Mouse (Mus musculus) intestine, embryonic 16.5 days (tissue): ENCODE data around the gene Papolb. TPM values are rescaled to one million over a fixed set of nuclear protein-coding genes. Genes with fewer than 3 reads are reported as not detected.
A peak's percentile ranks its signal among the peaks of the same experiment; 100 is the strongest.

Experiments used
- ATAC-seq: fragments of 200-750 bp; cut with Nextera tagmentation; 2 replicates; pipeline ENCODE4 v1.8.0; 2017; ENCODE audit warnings: moderate TSS enrichment, moderate library complexity
- H3K27ac ChIP-seq: fragments of 300-500 bp; sonication (generic); 2 replicates; pipeline ENCODE4 v1.5.1; 2014; ENCODE audit warnings: mild to moderate bottlenecking, low read length
- H3K27me3 ChIP-seq: fragments of 300-500 bp; sonication (generic); replicated peaks from 2 replicates; pipeline ENCODE4 v1.6.1; 2014; ENCODE audit warnings: low read length, control low read depth, mixed read lengths; ENCODE audit not compliant: control insufficient read depth, insufficient read depth
- H3K36me3 ChIP-seq: fragments of 300-500 bp; sonication (generic); 2 replicates; pipeline ENCODE4 v1.6.1; 2014; ENCODE audit warnings: low read length, control low read depth; ENCODE audit not compliant: control insufficient read depth, insufficient read depth
- H3K4me1 ChIP-seq: fragments of 300-500 bp; sonication (generic); 2 replicates; pipeline ENCODE4 v1.6.1; 2014; ENCODE audit warnings: low read length, control low read depth, mixed read lengths; ENCODE audit not compliant: control insufficient read depth, insufficient read depth
- H3K4me2 ChIP-seq: fragments of 300-500 bp; sonication (generic); 2 replicates; pipeline ENCODE4 v1.6.1; 2014; ENCODE audit warnings: low read depth, low read length, control low read depth
- H3K4me3 ChIP-seq: fragments of 300-500 bp; sonication (generic); 2 replicates; pipeline ENCODE4 v1.5.1; 2014; ENCODE audit warnings: mild to moderate bottlenecking, low read length
- H3K9ac ChIP-seq: fragments of 300-500 bp; sonication (generic); 2 replicates; pipeline ENCODE4 v1.6.1; 2014; ENCODE audit warnings: low read depth, low read length
- H3K9me3 ChIP-seq: fragments of 300-500 bp; sonication (generic); 2 replicates; pipeline ENCODE4 v1.6.1; 2016; ENCODE audit warnings: low read length, control low read depth; ENCODE audit not compliant: control insufficient read depth
- WGBS: fragments of 180-500 bp; shearing (Covaris S2); extraction: QIAGEN DNeasy Blood & Tissue Kit; methylation state at CpG from one replicate; pipeline ENCODE4 v1.1.7; 2014; 5-methylcytosine and 5-hydroxymethylcytosine counted together
- polyA plus RNA-seq: library from polyadenylated mRNA; unstranded; fragments of >200 nt; fragmentation: Nextera tagmentation; extraction: Ambion mirVana; gene quantifications from 2 replicates; pipeline ENCODE4 v1.2.1, GENCODE M21; 2015

The Papolb gene
- polyA plus RNA-seq = 0.05 TPM in 1 of 2 replicates, not detected in the other

GRCm38 (mm10) chr5:142529915-142530314 lies at the start of gene Papolb:
Gene Papolb (minus strand): TSS chr5:142530076.
- Histone ChIP-seq H3K27me3 (peaks cover 12% of the 10 kb centered on the region; the same call in 1 of the 2 replicates), H3K9me3 (0 out of 2 replicates have a peak, but pooled peaks cover 8% of the 10 kb centered on the region), H3K4me3 (no peak within 1 kb of the TSS; the same call in 1 of the 2 replicates), H3K4me2 (peak within 1 kb of the TSS; percentile 34), H3K9ac (no peak within 1 kb of the TSS), H3K27ac (no peak within 1 kb of the TSS), H3K4me1 (no peaks in the 10 kb centered on the region), H3K36me3 (no peaks in the 10 kb centered on the region)
- WGBS = 42% methylated on average over 41 of the region's 41 CpGs
- no peak for ATAC-seq

GRCm38 (mm10) chr5:142578192-142578591 lies 48.3 kb upstream of the Papolb start:
- H3K4me3 ChIP-seq = no peak overlapping the region
- no peaks in the 10 kb centered on the region; the same call in 1 of the 2 replicates for H3K27me3 ChIP-seq
- WGBS = 87% methylated on average over 10 of the region's 10 CpGs
- no peak for ATAC-seq
- no peaks in the 10 kb centered on the region; the same call in 1 of the 2 replicates for H3K9me3 ChIP-seq
- no peak overlapping the region for H3K4me2 ChIP-seq
- no peak overlapping the region for H3K27ac ChIP-seq
- no peak overlapping the region for H3K9ac ChIP-seq
- no peaks in the 10 kb centered on the region for H3K36me3 ChIP-seq
- H3K4me1 ChIP-seq = no peaks in the 10 kb centered on the region

DNA sequence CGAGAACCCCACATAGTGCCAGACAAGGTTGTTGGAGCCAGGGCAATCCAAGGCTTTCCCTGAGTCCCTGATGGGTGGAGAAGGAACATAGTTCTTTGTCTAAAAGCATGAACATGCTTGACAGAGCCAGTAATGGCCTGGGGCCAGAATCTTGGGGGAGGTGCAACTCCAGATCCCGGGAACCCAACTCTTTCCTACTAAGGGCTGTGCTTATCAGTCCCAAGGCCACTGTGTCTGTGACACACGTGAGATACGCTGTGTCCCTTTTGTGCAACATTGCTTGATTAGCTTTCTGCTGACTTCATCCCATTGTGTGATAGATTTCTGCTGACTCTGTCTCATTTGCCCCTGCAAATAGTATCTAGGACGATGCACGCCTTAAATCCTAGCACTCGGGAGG lies 47.0 kb upstream of the Papolb start:
- WGBS = 72% methylated on average over 7 of the region's 7 CpGs

DNA sequence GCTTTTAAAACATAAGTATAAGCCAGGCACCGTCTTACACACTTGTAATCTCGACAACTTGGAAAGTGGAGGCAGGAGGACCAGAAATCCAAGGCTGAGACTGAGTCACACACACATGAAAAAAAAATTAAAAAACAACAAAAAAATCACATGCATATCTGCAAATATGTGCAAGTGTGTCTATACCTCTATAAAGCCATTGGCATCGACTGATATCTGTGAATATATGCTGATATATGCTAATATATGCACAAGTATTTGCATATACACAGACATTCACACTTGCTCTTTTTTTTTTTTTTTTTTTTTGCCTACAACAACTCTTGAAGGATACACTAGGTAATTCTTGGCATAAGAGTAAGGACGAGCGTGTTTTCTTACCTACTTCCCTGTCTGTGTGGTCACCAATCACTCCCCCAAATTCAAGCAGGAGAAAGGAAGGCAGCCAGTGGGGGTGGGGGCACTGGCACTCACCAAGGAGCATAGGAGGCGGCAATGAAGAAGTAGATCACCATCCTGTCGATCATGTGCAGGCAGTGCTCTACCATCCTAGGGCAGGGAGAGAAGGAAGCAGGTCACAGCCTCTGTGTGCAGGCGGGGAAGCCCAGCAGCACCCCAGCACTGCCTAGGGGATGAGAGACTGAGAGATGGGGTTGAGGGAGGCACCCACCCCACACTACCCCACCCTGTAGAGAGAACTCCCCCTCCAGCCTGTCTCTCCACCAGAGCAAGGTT lies 44.6 kb upstream of the Papolb start:
- no peaks in the 10 kb centered on the region for H3K4me1 ChIP-seq
- no peaks in the 10 kb centered on the region for H3K36me3 ChIP-seq
- no peak for ATAC-seq
- H3K9ac ChIP-seq = no peak overlapping the region
- no peaks in the 10 kb centered on the region for H3K27me3 ChIP-seq
- no peaks in the 10 kb centered on the region; the same call in 1 of the 2 replicates for H3K9me3 ChIP-seq
- 77% methylated on average over 8 of the region's 8 CpGs for WGBS
- no peak overlapping the region for H3K27ac ChIP-seq
- no peak overlapping the region for H3K4me3 ChIP-seq
- no peak overlapping the region for H3K4me2 ChIP-seq

More for the DNA sequence above, 47.0 kb upstream of the Papolb start:
- no peak overlapping the region for H3K27ac ChIP-seq
- H3K4me1 ChIP-seq = no peaks in the 10 kb centered on the region
- H3K27me3 ChIP-seq = no peaks in the 10 kb centered on the region; the same call in 1 of the 2 replicates
- H3K4me3 ChIP-seq = no peak overlapping the region
- H3K36me3 ChIP-seq = no peaks in the 10 kb centered on the region
- no peak overlapping the region for H3K9ac ChIP-seq
- no peak overlapping the region for H3K4me2 ChIP-seq
- ATAC-seq = peak; percentile 76
- no peaks in the 10 kb centered on the region; the same call in 1 of the 2 replicates for H3K9me3 ChIP-seq

DNA sequence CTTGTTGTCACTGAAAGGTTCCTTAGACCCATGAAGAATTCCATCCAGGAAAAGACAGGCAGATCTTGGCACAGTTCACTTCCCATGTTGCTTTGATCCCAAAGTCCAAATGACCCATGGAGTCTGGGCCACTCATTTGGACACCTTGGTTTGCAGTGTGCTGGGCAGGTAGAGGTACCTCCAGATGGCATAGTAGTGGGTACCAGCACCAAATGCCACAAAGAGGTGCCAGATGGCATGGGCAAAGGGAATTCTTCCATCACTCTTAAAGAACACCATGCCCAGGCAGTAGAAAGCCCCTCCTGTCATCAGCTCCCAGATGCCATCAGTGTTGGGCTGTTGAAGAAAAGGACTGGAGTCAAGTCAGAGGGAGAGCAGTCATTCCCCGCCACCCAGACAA lies 34.7 kb upstream of the Papolb start:
- H3K27ac ChIP-seq = no peak overlapping the region
- H3K27me3 ChIP-seq = no peaks in the 10 kb centered on the region
- H3K9ac ChIP-seq = no peak overlapping the region
- H3K4me3 ChIP-seq = no peak overlapping the region
- no peak for ATAC-seq
- 81% methylated on average over 1 of the region's 1 CpGs for WGBS
- no peaks in the 10 kb centered on the region for H3K4me1 ChIP-seq
- H3K36me3 ChIP-seq = no peaks in the 10 kb centered on the region
- H3K4me2 ChIP-seq = no peak overlapping the region
- H3K9me3 ChIP-seq = no peaks in the 10 kb centered on the region

GRCm38 (mm10) chr5:142560261-142560660 lies 30.4 kb upstream of the Papolb start:
- Histone ChIP-seq H3K27me3 (no peaks in the 10 kb centered on the region), H3K4me3 (no peak overlapping the region), H3K4me2 (no peak overlapping the region), H3K9me3 (no peaks in the 10 kb centered on the region), H3K9ac (no peak overlapping the region), H3K4me1 (no peaks in the 10 kb centered on the region), H3K27ac (no peak overlapping the region), H3K36me3 (no peaks in the 10 kb centered on the region)
- 50% methylated on average over 7 of the region's 7 CpGs for WGBS
- no peak for ATAC-seq

DNA sequence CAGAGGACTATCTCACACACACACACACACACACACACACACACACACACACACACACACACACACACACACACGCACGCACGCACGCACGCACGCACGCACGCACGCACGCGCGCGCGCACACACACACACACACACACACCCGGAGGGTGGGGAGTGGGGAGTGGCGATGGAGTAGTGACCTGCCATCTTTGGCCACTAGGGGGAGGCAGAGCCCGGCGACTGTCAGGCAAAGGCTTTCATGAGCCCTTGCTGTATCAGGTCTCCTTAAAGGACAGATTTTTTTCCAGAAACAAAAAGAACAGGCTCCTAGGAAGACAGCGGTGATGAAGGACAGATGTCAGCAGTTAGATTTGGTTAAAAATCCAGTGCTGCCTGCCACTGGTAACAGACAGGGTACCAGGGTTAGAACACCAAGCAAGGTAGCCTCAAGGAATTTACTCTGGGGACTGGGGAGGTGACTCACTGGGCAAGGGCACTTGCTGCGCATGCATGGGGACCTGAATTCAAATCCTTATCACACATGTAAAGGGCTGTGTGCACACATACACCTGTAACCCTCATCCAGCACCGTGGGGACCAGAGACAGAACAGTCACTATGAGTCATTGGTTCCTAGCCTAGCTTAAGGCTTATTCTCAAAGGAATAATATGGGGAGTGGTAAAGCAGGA lies 27.7 kb upstream of the Papolb start:
- Histone ChIP-seq H3K27me3 (no peaks in the 10 kb centered on the region), H3K9me3 (no peaks in the 10 kb centered on the region), H3K4me1 (no peaks in the 10 kb centered on the region), H3K27ac (no peak overlapping the region), H3K36me3 (no peaks in the 10 kb centered on the region), H3K4me2 (no peak overlapping the region), H3K4me3 (no peak overlapping the region), H3K9ac (no peak overlapping the region)
- 28% methylated on average over 14 of the region's 21 CpGs for WGBS
- peak; percentile 77 for ATAC-seq

DNA sequence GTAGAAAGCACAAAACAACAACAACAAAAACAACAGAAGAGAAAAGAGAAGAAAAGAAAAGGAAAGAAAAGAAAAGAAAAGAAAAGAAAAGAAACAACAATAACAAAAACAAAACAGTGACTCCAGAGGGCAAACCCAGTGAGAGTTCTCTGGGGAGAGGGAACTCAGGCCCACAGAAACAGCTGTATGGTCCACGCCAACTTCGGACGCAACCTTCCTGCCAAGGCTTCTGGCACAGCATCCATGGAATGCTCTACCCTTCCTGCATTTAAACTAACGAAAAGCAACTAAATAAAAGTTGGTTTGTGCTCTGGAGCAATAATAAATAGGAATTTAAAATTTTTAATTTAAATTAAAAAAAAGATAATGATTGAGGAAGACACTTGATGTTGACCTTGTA lies 26.8 kb upstream of the Papolb start:
- H3K36me3 ChIP-seq = no peaks in the 10 kb centered on the region
- no peaks in the 10 kb centered on the region for H3K4me1 ChIP-seq
- WGBS = 93% methylated on average over 4 of the region's 4 CpGs

GRCm38 (mm10) chr5:142555866-142556265 lies 26.0 kb upstream of the Papolb start:
- H3K9me3 ChIP-seq = no peaks in the 10 kb centered on the region
- no peak overlapping the region for H3K9ac ChIP-seq
- WGBS = 83% methylated on average over 5 of the region's 5 CpGs
- no peak overlapping the region for H3K4me2 ChIP-seq
- no peak overlapping the region for H3K4me3 ChIP-seq
- no peaks in the 10 kb centered on the region for H3K36me3 ChIP-seq
- no peaks in the 10 kb centered on the region; the same call in 1 of the 2 replicates for H3K4me1 ChIP-seq
- H3K27me3 ChIP-seq = no peaks in the 10 kb centered on the region
- no peak for ATAC-seq
- no peak overlapping the region for H3K27ac ChIP-seq

More for the DNA sequence above, 26.8 kb upstream of the Papolb start:
- no peaks in the 10 kb centered on the region for H3K9me3 ChIP-seq
- no peak overlapping the region for H3K27ac ChIP-seq
- no peak overlapping the region for H3K9ac ChIP-seq
- no peak overlapping the region for H3K4me2 ChIP-seq
- H3K4me3 ChIP-seq = no peak overlapping the region
- no peak for ATAC-seq
- no peaks in the 10 kb centered on the region for H3K27me3 ChIP-seq
